Mouse (Mus musculus) E14TG2a.4 (cell line): Measurements from ENCODE around the gene Lipi.

Experiments used
- CTCF ChIP-seq: conservative IDR thresholded peaks from 2 replicates; pipeline ENCODE4 v1.5.1; 2014; ENCODE audit warnings: low read length
- POU5F1 ChIP-seq: IDR thresholded peaks from 2 replicates; pipeline ENCODE4 v1.6.1; 2014; ENCODE audit warnings: low read length, borderline replicate concordance

DNA sequence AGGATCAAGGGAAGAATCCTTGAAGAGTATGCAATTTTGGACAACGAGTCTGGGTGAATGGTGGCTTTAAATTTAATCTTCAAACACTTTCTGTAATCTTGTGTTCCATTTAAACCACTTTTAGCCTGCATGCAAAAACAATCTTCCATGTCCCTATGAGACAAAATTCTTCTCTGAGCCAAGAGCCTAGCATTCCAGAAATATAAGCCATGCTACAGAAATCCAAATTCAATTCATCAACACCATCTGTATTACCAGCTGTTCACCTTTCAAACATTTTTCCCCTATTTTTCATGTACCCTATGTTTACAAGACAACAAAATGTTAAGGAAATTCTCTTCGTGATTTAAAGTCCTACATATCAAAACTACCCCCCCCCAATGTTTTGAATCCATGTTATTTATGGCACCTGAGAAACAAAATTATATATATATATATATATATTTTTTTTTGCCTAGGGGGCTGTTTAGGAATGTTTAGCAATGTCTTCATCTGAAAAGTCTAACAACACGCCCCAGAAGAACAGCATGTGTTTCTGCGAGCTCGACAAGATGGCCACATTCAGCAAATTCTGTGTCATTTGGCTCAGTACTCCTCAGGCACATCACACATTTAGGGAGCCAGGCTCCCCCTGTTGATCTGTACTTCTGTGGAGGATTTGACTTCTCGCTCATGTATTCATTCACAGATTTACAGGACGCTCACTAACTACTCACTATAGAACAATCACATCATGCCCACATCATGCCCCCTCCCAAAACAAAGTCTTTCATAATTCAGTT lies 47.9 kb downstream of the Lipi start:
- TF ChIP-seq CTCF (no peak), POU5F1 (no peak)
